Comparison of ENCODE assay signal across 8 mouse cellular contexts in the genomic region with DNA sequence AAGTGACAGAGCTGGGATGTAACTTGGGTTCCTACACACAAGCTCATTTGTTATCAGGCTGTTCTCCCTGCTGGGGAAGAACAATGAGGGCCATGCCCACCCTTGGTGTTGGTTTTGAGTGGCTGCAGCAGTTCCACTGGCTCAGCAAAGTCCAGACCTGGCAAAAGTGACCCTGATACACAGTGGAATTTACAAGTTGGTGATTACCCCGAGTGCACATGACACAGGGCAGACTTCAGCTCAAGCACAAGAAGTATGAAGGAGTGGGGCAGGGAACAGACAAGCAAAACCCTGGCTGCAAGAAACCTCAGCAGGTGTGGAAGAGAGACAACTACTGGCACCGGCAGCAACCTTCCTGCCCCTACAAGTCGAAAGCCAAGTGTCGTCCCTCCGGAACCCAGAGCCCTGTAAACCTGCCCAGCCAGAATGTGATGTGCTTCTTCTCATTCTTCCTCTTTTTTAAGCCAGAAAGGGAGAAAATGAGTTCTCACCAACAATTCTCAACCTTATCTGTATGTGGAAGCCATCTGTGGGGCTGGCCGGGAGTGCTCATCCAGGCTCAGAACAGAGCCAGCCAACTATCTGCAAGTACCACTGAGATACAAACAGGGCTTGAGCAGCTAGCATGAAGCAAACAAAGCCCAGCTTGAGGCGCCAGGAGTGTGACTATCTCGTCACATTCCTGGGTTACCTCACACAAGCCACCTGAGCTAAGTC. TPM values are rescaled to one million over a fixed set of nuclear protein-coding genes. Genes with fewer than 3 reads are reported as not detected.
A peak's percentile ranks its signal among the peaks of the same experiment; 100 is the strongest.
DNase-seq lines count a peak whose midpoint lies in the region; ATAC-seq and TF ChIP-seq lines count a peak whose summit lies in the region.

No protein-coding gene starts in this region.

- ATAC-seq in embryonic facial prominence, embryonic 14.5 days (ENCODE audit: low read depth), result no peak
- no peak for ATAC-seq in midbrain, embryonic 11.5 days (ENCODE audit: low FRiP score)

- no peak overlapping the region for H3K9ac ChIP-seq in embryonic facial prominence, embryonic 14.5 days (ENCODE audit: low read depth, low read length)
- 0 out of 2 replicates have a peak overlapping the region, but pooled peaks have one; percentile 5 for H3K9ac ChIP-seq in midbrain, embryonic 11.5 days (ENCODE audit: low read length)

- H3K27me3 ChIP-seq in embryonic facial prominence, embryonic 14.5 days (replicated peaks; ENCODE audit: control insufficient read depth, insufficient read depth, low read length), result no peaks in the 10 kb centered on the region
- H3K27me3 ChIP-seq in midbrain, embryonic 11.5 days (ENCODE audit: control insufficient read depth, insufficient read depth, low read length), result no peaks in the 10 kb centered on the region

- peaks cover 29% of the 10 kb centered on the region for H3K36me3 ChIP-seq in embryonic facial prominence, embryonic 14.5 days (ENCODE audit: control insufficient read depth, insufficient read depth, low read length)
- peaks cover 10% of the 10 kb centered on the region; the same call in 1 of the 2 replicates for H3K36me3 ChIP-seq in midbrain, embryonic 11.5 days (ENCODE audit: control insufficient read depth, insufficient read depth, low read length)

- 65% methylated on average over 8 of the region's 8 CpGs for WGBS in embryonic facial prominence, embryonic 14.5 days
- WGBS in midbrain, embryonic 11.5 days, result 71% methylated on average over 8 of the region's 8 CpGs

- H3K9me3 ChIP-seq in embryonic facial prominence, embryonic 14.5 days (ENCODE audit: control insufficient read depth, low read length), result no peaks in the 10 kb centered on the region
- H3K9me3 ChIP-seq in midbrain, embryonic 11.5 days (ENCODE audit: control insufficient read depth, low read length), result no peaks in the 10 kb centered on the region

- intact Hi-C loops in left cerebral cortex, adult 2 months (cut with DNase I), result loop anchor here (2.0 kb wide), 1 partner anchor 15 kb away; no protein-coding TSS in a partner anchor
- intact Hi-C loops in left cerebral cortex, postnatal 36 days (cut with DNase I), result no loop called here

- H3K27ac ChIP-seq in left cerebral cortex, adult 2 months, result peak overlapping the region; percentile 88
- H3K27ac ChIP-seq in embryonic facial prominence, embryonic 14.5 days (replicated peaks; ENCODE audit: low read depth, low read length), result 0 out of 2 replicates have a peak overlapping the region, but pooled peaks have one; percentile 18
- no peak overlapping the region for H3K27ac ChIP-seq in midbrain, embryonic 11.5 days (ENCODE audit: low read depth, low read length)

- no peak overlapping the region for H3K4me3 ChIP-seq in left cerebral cortex, adult 2 months
- H3K4me3 ChIP-seq in embryonic facial prominence, embryonic 14.5 days (ENCODE audit: low read depth, low read length), result no peak overlapping the region
- no peak overlapping the region for H3K4me3 ChIP-seq in midbrain, embryonic 11.5 days (ENCODE audit: low read depth, low read length)

- no peak overlapping the region for H3K4me2 ChIP-seq in embryonic facial prominence, embryonic 14.5 days (ENCODE audit: low read depth, low read length)
- H3K4me2 ChIP-seq in midbrain, embryonic 11.5 days, result no peak overlapping the region

- no peak for TF ChIP-seq CTCF in left cerebral cortex, adult 2 months (IDR thresholded peaks at IDR 0.05)

- no peak for DNase-seq in left cerebral cortex, adult 2 months (ENCODE audit: extremely low spot score in 1 of 2, low spot score in 2 of 2)
- DNase-seq in left cerebral cortex, postnatal 36 days (ENCODE audit: low spot score in 2 of 2), result no peak
- no peak for DNase-seq in embryonic facial prominence, embryonic 14.5 days (ENCODE audit: low spot score)
- peak; percentile 90 for DNase-seq in kidney, adult 9 months
- no peak for DNase-seq in midbrain, embryonic 11.5 days (ENCODE audit: low spot score, missing footprints)
- no peak for DNase-seq in spleen, postnatal 36 days (ENCODE audit: low spot score in 2 of 2)
- no peak for DNase-seq in urinary bladder, postnatal 14 days (ENCODE audit: low spot score)
- DNase-seq in layer of hippocampus, adult 8-10 months (ENCODE audit: low spot score in 2 of 2), result no peak

- H3K4me1 ChIP-seq in embryonic facial prominence, embryonic 14.5 days (ENCODE audit: control insufficient read depth, insufficient read depth, low read length), result peaks cover 7% of the 10 kb centered on the region; the same call in 1 of the 2 replicates
- peaks cover 4% of the 10 kb centered on the region; the same call in 1 of the 2 replicates for H3K4me1 ChIP-seq in midbrain, embryonic 11.5 days (ENCODE audit: control insufficient read depth, insufficient read depth, low read length)

RNA-seq across cellular contexts. Expression of gene Hspb9, which starts 8.3 kb away (rescaled TPM):
- total RNA-seq in left cerebral cortex, adult 2 months (2021), result not detected
- total RNA-seq in left cerebral cortex, postnatal 36 days (2021), result not detected
- polyA plus RNA-seq in embryonic facial prominence, embryonic 14.5 days (2014; fragmentation: Nextera tagmentation; extraction: Ambion mirVana), result 0.34 TPM in 1 of 2 replicates, not detected in the other
- polyA plus RNA-seq in midbrain, embryonic 11.5 days (2014; fragmentation: Nextera tagmentation; extraction: Ambion mirVana), result 0.47 and 0.52 TPM in 2 replicates
- total RNA-seq in layer of hippocampus, adult 8-10 months (2022), result not detected

RNA-seq across cellular contexts. Expression of gene Kat2a, which starts 9.7 kb away (rescaled TPM):
- total RNA-seq in left cerebral cortex, adult 2 months (2021), result 10 to 100 TPM; 60.5 to 61.7 TPM
- total RNA-seq in left cerebral cortex, postnatal 36 days (2021), result 10 to 100 TPM; 63.1 to 65.4 TPM
- 50.6 and 52.9 TPM in 2 replicates for polyA plus RNA-seq in embryonic facial prominence, embryonic 14.5 days (2014; fragmentation: Nextera tagmentation; extraction: Ambion mirVana)
- polyA plus RNA-seq in midbrain, embryonic 11.5 days (2014; fragmentation: Nextera tagmentation; extraction: Ambion mirVana), result 44.4 and 57.2 TPM in 2 replicates
- 10 to 100 TPM; 50.9 to 62.0 (median 58.0) TPM for total RNA-seq in layer of hippocampus, adult 8-10 months (2022)

RNA-seq across cellular contexts. Expression of gene Rab5c, which starts 16.1 kb away (rescaled TPM):
- total RNA-seq in left cerebral cortex, adult 2 months (2021), result 100 to 1,000 TPM; 139 to 142 TPM
- total RNA-seq in left cerebral cortex, postnatal 36 days (2021), result 100 to 1,000 TPM; 138 to 156 TPM
- polyA plus RNA-seq in embryonic facial prominence, embryonic 14.5 days (2014; fragmentation: Nextera tagmentation; extraction: Ambion mirVana), result 70.7 and 73.9 TPM in 2 replicates
- polyA plus RNA-seq in midbrain, embryonic 11.5 days (2014; fragmentation: Nextera tagmentation; extraction: Ambion mirVana), result 83.6 and 85.0 TPM in 2 replicates
- total RNA-seq in layer of hippocampus, adult 8-10 months (2022), result 100 to 1,000 TPM; 134 to 163 (median 148) TPM

RNA-seq across cellular contexts. Expression of gene Dhx58, which starts 17.9 kb away (rescaled TPM):
- 1 to 10 TPM; 3.0 to 3.7 TPM for total RNA-seq in left cerebral cortex, adult 2 months (2021)
- 1 to 10 TPM; 2.0 to 2.8 TPM for total RNA-seq in left cerebral cortex, postnatal 36 days (2021)
- polyA plus RNA-seq in embryonic facial prominence, embryonic 14.5 days (2014; fragmentation: Nextera tagmentation; extraction: Ambion mirVana), result 1.7 and 2.0 TPM in 2 replicates
- 2.0 and 2.1 TPM in 2 replicates for polyA plus RNA-seq in midbrain, embryonic 11.5 days (2014; fragmentation: Nextera tagmentation; extraction: Ambion mirVana)
- 1 to 10 TPM; 2.7 to 5.3 (median 3.4) TPM for total RNA-seq in layer of hippocampus, adult 8-10 months (2022)

RNA-seq across cellular contexts. Expression of gene Zfp385c, which starts 29.7 kb away (rescaled TPM):
- total RNA-seq in left cerebral cortex, adult 2 months (2021), result under 1 TPM; 0.16 to 0.26 TPM
- under 1 TPM; 0.39 to 0.47 TPM for total RNA-seq in left cerebral cortex, postnatal 36 days (2021)
- polyA plus RNA-seq in embryonic facial prominence, embryonic 14.5 days (2014; fragmentation: Nextera tagmentation; extraction: Ambion mirVana), result 1.7 TPM in 2 replicates
- polyA plus RNA-seq in midbrain, embryonic 11.5 days (2014; fragmentation: Nextera tagmentation; extraction: Ambion mirVana), result 0.72 TPM in 1 of 2 replicates, not detected in the other
- under 1 TPM in 3 of 4 experiments, not detected in 1; 0.16 to 0.41 (median 0.18) TPM for total RNA-seq in layer of hippocampus, adult 8-10 months (2022)
